Mouse (Mus musculus): Measurements from ENCODE around the gene Wdr6.
A peak's percentile ranks its signal among the peaks of the same experiment; 100 is the strongest.

- peak; percentile 44 to 71 (median 63); a peak in 5 of 6 replicates for TF ChIP-seq CTCF (IDR thresholded peaks at IDR 0.05 in 2 of 3, conservative IDR thresholded peaks at IDR 0.05 in 1 of 3; ENCODE audit: control insufficient read depth in 1 of 3, insufficient read depth in 1 of 3, low read depth in 2 of 3, low read length in 3 of 3, poor library complexity in 1 of 3, severe bottlenecking in 1 of 3)
- TF ChIP-seq USF1 (IDR thresholded peaks at IDR 0.05; ENCODE audit: low read depth, low read length): no peak
- no peak for TF ChIP-seq POLR2A (IDR thresholded peaks at IDR 0.05; ENCODE audit: control insufficient read depth in 1 of 2, insufficient read depth in 1 of 2, low read depth in 1 of 2, low read length in 2 of 2, poor library complexity in 1 of 2)
- TF ChIP-seq TCF12 (IDR thresholded peaks at IDR 0.05; ENCODE audit: low read depth, low read length): no peak
- TF ChIP-seq E2F4 (IDR thresholded peaks at IDR 0.05; ENCODE audit: borderline replicate concordance, low read depth, low read length): no peak
- no peak for TF ChIP-seq ZNF384 (IDR thresholded peaks at IDR 0.05; ENCODE audit: low read depth, low read length)
- TF ChIP-seq ZC3H11A (IDR thresholded peaks at IDR 0.05; ENCODE audit: low read depth, low read length): peak; percentile 25; the same call in 1 of the 2 replicates
- no peak for TF ChIP-seq ZMIZ1 (IDR thresholded peaks at IDR 0.05; ENCODE audit: low read depth, low read length)
- no peak for TF ChIP-seq UBTF (IDR thresholded peaks at IDR 0.05; ENCODE audit: borderline replicate concordance, insufficient read depth, low read depth, low read length)
- no peak for TF ChIP-seq EP300 (IDR thresholded peaks at IDR 0.05; ENCODE audit: low read depth in 1 of 2, low read length in 2 of 2)
- TF ChIP-seq BHLHE40 (IDR thresholded peaks at IDR 0.05; ENCODE audit: borderline replicate concordance, low read depth, low read length): 0 out of 2 replicates have a peak, but pooled peaks have one; percentile 22
- no peak for TF ChIP-seq NELFE (IDR thresholded peaks at IDR 0.05; ENCODE audit: low read depth, low read length)
- no peak for TF ChIP-seq KAT2A (conservative IDR thresholded peaks at IDR 0.05; ENCODE audit: low read depth, low read length)
Measured at GRCm38 (mm10) chr9:108573774-108574690, 4.5 kb downstream of the Wdr6 start.
